Mouse (Mus musculus) myocyte (in vitro differentiated cells): Measurements from ENCODE around the gene Tpcn2. TPM values are rescaled to one million over a fixed set of nuclear protein-coding genes. Genes with fewer than 3 reads are reported as not detected.

Experiments used
- H3K27me3 ChIP-seq: one replicate; pipeline ENCODE4 v1.6.1; 2011; ENCODE audit not compliant: control insufficient read depth, insufficient read depth, insufficient read length
- H3K36me3 ChIP-seq: one replicate; pipeline ENCODE4 v1.6.1; 2011; ENCODE audit not compliant: control insufficient read depth, insufficient read depth
- H3K4me2 ChIP-seq: one replicate; pipeline ENCODE4 v1.6.1; 2011; ENCODE audit warnings: low read depth, control low read depth
- H3K4me3 ChIP-seq: one replicate; pipeline ENCODE4 v1.5.1; 2011; ENCODE audit warnings: mild to moderate bottlenecking, control low read depth, moderate library complexity
- H3K79me2 ChIP-seq: one replicate; pipeline ENCODE4 v1.6.1; 2011; ENCODE audit not compliant: control insufficient read depth, insufficient read depth
- H3ac ChIP-seq: one replicate; pipeline ENCODE4 v1.6.1; 2011; ENCODE audit not compliant: control insufficient read depth, insufficient read length
- CEBPB ChIP-seq: IDR thresholded peaks from 2 replicates; pipeline ENCODE4 v1.6.1; 2011; ENCODE audit warnings: mild to moderate bottlenecking, moderate library complexity; ENCODE audit not compliant: poor library complexity, insufficient read depth, severe bottlenecking
- E2F4 ChIP-seq: IDR thresholded peaks from one replicate; pipeline ENCODE4 v1.6.1; 2011; ENCODE audit warnings: mild to moderate bottlenecking, control low read depth, moderate library complexity; ENCODE audit not compliant: insufficient read depth
- MAX ChIP-seq: IDR thresholded peaks from one replicate; pipeline ENCODE4 v1.6.1; 2011; ENCODE audit warnings: low read depth, mild to moderate bottlenecking, control low read depth
- MYOD1 ChIP-seq, 3 experiments: IDR thresholded peaks; one replicate each; pipeline ENCODE4 v1.6.1; 2011; ENCODE audit warnings: control low read depth in 2 of 3, low read depth in 2 of 3, mild to moderate bottlenecking in 2 of 3, moderate library complexity in 1 of 3; ENCODE audit not compliant: insufficient read length in 2 of 3, control insufficient read depth in 1 of 3
- MYOG ChIP-seq, 3 experiments: IDR thresholded peaks; one replicate each; pipeline ENCODE4 v1.6.1; 2011; ENCODE audit warnings: control low read depth in 2 of 3, low read depth in 2 of 3, mild to moderate bottlenecking in 2 of 3; ENCODE audit not compliant: insufficient read length in 2 of 3, control insufficient read depth in 1 of 3, insufficient read depth in 1 of 3
- POLR2A ChIP-seq: IDR thresholded peaks from one replicate; pipeline ENCODE4 v1.6.1; 2011; ENCODE audit warnings: low read depth, mild to moderate bottlenecking, control low read depth, moderate library complexity; ENCODE audit not compliant: insufficient read length
- POLR2AphosphoS2 ChIP-seq: IDR thresholded peaks from one replicate; pipeline ENCODE4 v1.6.1; 2011; ENCODE audit warnings: low read depth, control low read depth; ENCODE audit not compliant: insufficient read length
- REST ChIP-seq: IDR thresholded peaks from one replicate; pipeline ENCODE4 v1.6.1; 2011; ENCODE audit warnings: mild to moderate bottlenecking, control low read depth, moderate library complexity; ENCODE audit not compliant: insufficient read depth, insufficient read length
- SRF ChIP-seq: IDR thresholded peaks from one replicate; pipeline ENCODE4 v1.6.1; 2011; ENCODE audit warnings: low read depth; ENCODE audit not compliant: control insufficient read depth, insufficient read length
- TCF12 ChIP-seq: IDR thresholded peaks from one replicate; pipeline ENCODE4 v1.6.1; 2011; ENCODE audit warnings: mild to moderate bottlenecking, control low read depth; ENCODE audit not compliant: poor library complexity, insufficient read depth, severe bottlenecking
- TCF3 ChIP-seq: IDR thresholded peaks from one replicate; pipeline ENCODE4 v1.6.1; 2011; ENCODE audit warnings: low read depth, control low read depth; ENCODE audit not compliant: insufficient read length
- USF1 ChIP-seq: IDR thresholded peaks from one replicate; pipeline ENCODE4 v1.6.1; 2011; ENCODE audit warnings: low read depth, mild to moderate bottlenecking, control low read depth, moderate library complexity
- polyA plus RNA-seq: library from polyadenylated mRNA; unstranded; fragments of >200 nt; fragmentation: generic; extraction: Trizol; gene quantifications from one replicate; pipeline ENCODE4 v1.2.1, GENCODE M21; 2012; ENCODE audit warnings: missing spikeins

The Tpcn2 gene
- polyA plus RNA-seq, 1 experiment, result 4.4 TPM

GRCm38 (mm10) chr7:145208006-145208405, 75.8 kb downstream of the Tpcn2 start, which contains the start of gene 1810010D01Rik:
TSS of gene 1810010D01Rik (minus strand) at chr7:145208119.
- H3K27me3 ChIP-seq, result no peaks in the 10 kb centered on the region
- H3K36me3 ChIP-seq, result no peaks in the 10 kb centered on the region

DNA sequence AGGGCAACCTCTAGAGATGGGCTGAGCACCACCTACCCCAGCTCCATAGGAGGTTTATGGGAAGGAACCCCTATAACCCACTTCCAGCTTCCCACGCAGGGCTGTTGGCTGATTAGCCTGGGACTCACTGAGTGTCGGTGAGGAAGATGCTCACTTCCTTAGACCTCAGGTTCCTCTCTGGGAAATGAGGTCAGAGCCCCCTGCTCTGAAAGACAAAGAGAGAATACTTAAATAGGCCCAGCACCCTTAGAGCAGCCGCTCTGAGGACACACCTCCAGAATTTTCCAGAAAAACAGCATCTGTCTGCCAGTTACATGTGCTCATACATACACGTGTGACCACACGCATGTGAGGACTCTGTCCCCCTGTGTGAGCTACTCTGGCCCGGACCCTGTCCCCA, 77.0 kb downstream of the Tpcn2 start:
- Histone ChIP-seq H3K27me3 (no peaks in the 10 kb centered on the region), H3K4me3 (no peak overlapping the region), H3K4me2 (peak overlapping the region; percentile 69), H3ac (peak overlapping the region; percentile 26), H3K36me3 (no peaks in the 10 kb centered on the region), H3K79me2 (no peaks in the 10 kb centered on the region)
- TF ChIP-seq MAX (no peak), MYOG (IDR thresholded peaks at IDR 0.05; ENCODE audit: control insufficient read depth in 1 of 3, insufficient read depth in 1 of 3, insufficient read length in 2 of 3, low read depth in 2 of 3) (no peak), USF1 (no peak), TCF12 (no peak), REST (no peak), POLR2A (no peak), CEBPB (no peak), TCF3 (no peak), MYOD1 (IDR thresholded peaks at IDR 0.05; ENCODE audit: control insufficient read depth in 1 of 3, insufficient read length in 2 of 3, low read depth in 2 of 3) (no peak), POLR2AphosphoS2 (no peak), E2F4 (no peak), SRF (no peak)

More at GRCm38 (mm10) chr7:145208006-145208405, 75.8 kb downstream of the Tpcn2 start, which contains the start of gene 1810010D01Rik:
- H3K4me2 ChIP-seq, result no peak within 1 kb of the TSS
- TF ChIP-seq USF1 (no peak), TCF12 (no peak), MYOD1 (IDR thresholded peaks at IDR 0.05; ENCODE audit: control insufficient read depth in 1 of 3, insufficient read length in 2 of 3, low read depth in 2 of 3) (no peak), POLR2A (no peak), TCF3 (no peak), CEBPB (no peak), POLR2AphosphoS2 (no peak), MAX (no peak), SRF (no peak), REST (no peak), E2F4 (no peak), MYOG (IDR thresholded peaks at IDR 0.05; ENCODE audit: control insufficient read depth in 1 of 3, insufficient read depth in 1 of 3, insufficient read length in 2 of 3, low read depth in 2 of 3) (no peak)
- H3K4me3 ChIP-seq, result no peak within 1 kb of the TSS
- no peaks in the 10 kb centered on the region for H3K79me2 ChIP-seq
- no peak within 1 kb of the TSS for H3ac ChIP-seq

GRCm38 (mm10) chr7:145206056-145206610, 77.7 kb downstream of the Tpcn2 start:
- TF ChIP-seq TCF3 (no peak), E2F4 (peak; percentile 37), TCF12 (peak; percentile 3), MAX (no peak), SRF (no peak), POLR2A (peak; percentile 66), POLR2AphosphoS2 (peak; percentile 32), CEBPB (peak; percentile 8; the same call in 1 of the 2 replicates), REST (no peak), USF1 (no peak), MYOG (IDR thresholded peaks at IDR 0.05; ENCODE audit: control insufficient read depth in 1 of 3, insufficient read depth in 1 of 3, insufficient read length in 2 of 3, low read depth in 2 of 3) (peak; percentile 38 to 92 (median 83)), MYOD1 (IDR thresholded peaks at IDR 0.05; ENCODE audit: control insufficient read depth in 1 of 3, insufficient read length in 2 of 3, low read depth in 2 of 3) (peak in 2 of 3 experiments; percentile 79 to 93)
- Histone ChIP-seq H3ac (peak overlapping the region; percentile 26), H3K4me3 (no peak overlapping the region), H3K27me3 (no peaks in the 10 kb centered on the region), H3K36me3 (no peaks in the 10 kb centered on the region), H3K4me2 (peak overlapping the region; percentile 69), H3K79me2 (no peaks in the 10 kb centered on the region)

GRCm38 (mm10) chr7:145205363-145205902, 78.4 kb downstream of the Tpcn2 start:
- Histone ChIP-seq H3ac (no peak overlapping the region), H3K4me3 (no peak overlapping the region), H3K27me3 (no peaks in the 10 kb centered on the region), H3K36me3 (no peaks in the 10 kb centered on the region), H3K4me2 (peak overlapping the region; percentile 69), H3K79me2 (no peaks in the 10 kb centered on the region)
- no peak for TF ChIP-seq SRF
- TF ChIP-seq MYOD1 (IDR thresholded peaks at IDR 0.05; ENCODE audit: control insufficient read depth in 1 of 3, insufficient read length in 2 of 3, low read depth in 2 of 3), result peak in 2 of 3 experiments; percentile 59 to 79
- peak in 2 of 3 experiments; percentile 44 to 83 for TF ChIP-seq MYOG (IDR thresholded peaks at IDR 0.05; ENCODE audit: control insufficient read depth in 1 of 3, insufficient read depth in 1 of 3, insufficient read length in 2 of 3, low read depth in 2 of 3)
- no peak for TF ChIP-seq USF1
- TF ChIP-seq CEBPB, result no peak
- no peak for TF ChIP-seq POLR2AphosphoS2
- TF ChIP-seq POLR2A, result no peak
- TF ChIP-seq TCF12, result no peak
- TF ChIP-seq TCF3, result no peak
- no peak for TF ChIP-seq REST
- no peak for TF ChIP-seq MAX
- TF ChIP-seq E2F4, result no peak
